Mouse (Mus musculus) heart, postnatal 0 days (tissue): ENCODE results near the gene 1110059E24Rik.

Experiments
- CTCF ChIP-seq: IDR thresholded peaks from 2 replicates; pipeline ENCODE4 v1.5.1; 2016; ENCODE audit warnings: antibody characterized with exemption, control low read depth, low read depth
- EP300 ChIP-seq: IDR thresholded peaks from 2 replicates; pipeline ENCODE4 v1.6.1; 2016; ENCODE audit warnings: antibody characterized with exemption, low read depth

GRCm38 (mm10) chr19:21629030-21629429, 23.7 kb downstream of the 1110059E24Rik start:
- no peak for TF ChIP-seq CTCF
- no peak for TF ChIP-seq EP300
